Mouse (Mus musculus): ENCODE measurements around the gene 1110008P14Rik. TPM values are rescaled to one million over a fixed set of nuclear protein-coding genes. Genes with fewer than 3 reads are reported as not detected.
A peak's percentile ranks its signal among the peaks of the same experiment; 100 is the strongest.

The 1110008P14Rik gene
- total RNA-seq, 4 experiments from 2014 or later = 144 to 174 (median 164) TPM

- peak in 1 of 2 experiments; percentile 49 for DNase-seq (ENCODE audit: low spot score in 2 of 2)
Measured at GRCm38 (mm10) chr2:32344056-32344455, 37.7 kb downstream of the 1110008P14Rik start.

GRCm38 (mm10) chr2:32343351-32343671 lies 38.4 kb downstream of the 1110008P14Rik start:
- DNase-seq (ENCODE audit: low spot score in 2 of 2) = no peak

GRCm38 (mm10) chr2:32342539-32343350 lies 39.0 kb downstream of the 1110008P14Rik start:
- peak; percentile 77 to 80 for DNase-seq (ENCODE audit: low spot score in 2 of 2)

- no peak for DNase-seq (ENCODE audit: low spot score in 2 of 2)
Measured at GRCm38 (mm10) chr2:32342039-32342438, 39.7 kb downstream of the 1110008P14Rik start.

- DNase-seq (ENCODE audit: low spot score in 2 of 2) = no peak
Measured at GRCm38 (mm10) chr2:32341634-32341939, 40.2 kb downstream of the 1110008P14Rik start.

- peak in 1 of 2 experiments; percentile 68 for DNase-seq (ENCODE audit: low spot score in 2 of 2)
Measured at GRCm38 (mm10) chr2:32340836-32341633, 40.7 kb downstream of the 1110008P14Rik start.

- no peak for DNase-seq (ENCODE audit: low spot score in 2 of 2)
Measured at GRCm38 (mm10) chr2:32339912-32340642, 41.7 kb downstream of the 1110008P14Rik start.

- no peak for DNase-seq (ENCODE audit: low spot score in 2 of 2)
Measured at GRCm38 (mm10) chr2:32335888-32336287, 45.9 kb downstream of the 1110008P14Rik start.

GRCm38 (mm10) chr2:32332159-32332558 lies 49.6 kb downstream of the 1110008P14Rik start:
- DNase-seq (ENCODE audit: low spot score in 2 of 2) = no peak

- DNase-seq (ENCODE audit: low spot score in 2 of 2) = no peak
Measured at GRCm38 (mm10) chr2:32329531-32329930, 52.2 kb downstream of the 1110008P14Rik start.

GRCm38 (mm10) chr2:32328911-32329460 lies 52.8 kb downstream of the 1110008P14Rik start:
- DNase-seq (ENCODE audit: low spot score in 2 of 2) = no peak

- no peak for DNase-seq (ENCODE audit: low spot score in 2 of 2)
Measured at GRCm38 (mm10) chr2:32327200-32327599, 54.5 kb downstream of the 1110008P14Rik start.

Other genes with a start within 250 kb of the 1110008P14Rik start
- 100 to 1,000 TPM; 266 to 288 (median 278) TPM for gene Prrc2b, start 230.9 kb downstream of the 1110008P14Rik start, total RNA-seq (2022)
- 10 to 100 TPM; 21.4 to 31.1 (median 26.2) TPM for gene Pomt1, start 145.3 kb downstream of the 1110008P14Rik start, total RNA-seq (2022)
- gene Uck1, start 121.8 kb downstream of the 1110008P14Rik start, total RNA-seq (2022) = 10 to 100 TPM; 48.6 to 60.0 (median 54.5) TPM
- 10 to 100 TPM; 88.0 to 97.6 (median 92.3) TPM for gene Golga2, start 94.6 kb downstream of the 1110008P14Rik start, total RNA-seq (2022)
- gene Swi5, start 93.9 kb downstream of the 1110008P14Rik start, total RNA-seq (2022) = 100 to 1,000 TPM; 192 to 208 (median 196) TPM
- gene Ciz1, start 29.6 kb downstream of the 1110008P14Rik start, total RNA-seq (2022) = 100 to 1,000 TPM in 1 of 4 experiments, 10 to 100 TPM in 3; 82.9 to 103 (median 90.5) TPM
- gene Dnm1, start 28.6 kb downstream of the 1110008P14Rik start, total RNA-seq (2022) = 1,000 to 10,000 TPM; 1,146 to 1,253 (median 1,200) TPM
- gene Lcn2, start 6.3 kb upstream of the 1110008P14Rik start, total RNA-seq (2022) = 1 to 10 TPM in 2 of 4 experiments, under 1 TPM in 1, not detected in 1; 0.35 to 2.8 (median 2.0) TPM
- gene Ptges2, start 14.0 kb upstream of the 1110008P14Rik start, total RNA-seq (2022) = 10 to 100 TPM; 36.5 to 40.0 (median 38.2) TPM
- 1 to 10 TPM; 3.2 to 4.7 (median 4.2) TPM for gene Naif1, start 68.5 kb upstream of the 1110008P14Rik start, total RNA-seq (2022)
- 10 to 100 TPM; 55.0 to 60.7 (median 55.9) TPM for gene Slc25a25, start 69.5 kb upstream of the 1110008P14Rik start, total RNA-seq (2022)
- gene Fam102a, start 153.4 kb upstream of the 1110008P14Rik start, total RNA-seq (2022) = 10 to 100 TPM; 69.9 to 81.1 (median 75.7) TPM
- gene Dpm2, start 188.9 kb upstream of the 1110008P14Rik start, total RNA-seq (2022) = 10 to 100 TPM; 73.1 to 87.1 (median 74.8) TPM
- gene Pip5kl1, start 192.9 kb upstream of the 1110008P14Rik start, total RNA-seq (2022) = 1 to 10 TPM; 4.0 to 5.2 (median 4.5) TPM
- under 1 TPM; 0.23 to 0.74 (median 0.40) TPM for gene 9430097D07Rik, start 193.7 kb upstream of the 1110008P14Rik start, total RNA-seq (2022)
- gene St6galnac4, start 205.2 kb upstream of the 1110008P14Rik start, total RNA-seq (2022) = 10 to 100 TPM; 36.1 to 48.6 (median 40.3) TPM
- gene St6galnac6, start 217.8 kb upstream of the 1110008P14Rik start, total RNA-seq (2022) = 100 to 1,000 TPM; 110 to 144 (median 116) TPM
- gene Ak1, start 239.8 kb upstream of the 1110008P14Rik start, total RNA-seq (2022) = 100 to 1,000 TPM; 116 to 131 (median 119) TPM

Data from layer of hippocampus, adult 8-10 months (tissue).